Mouse (Mus musculus): ENCODE measurements around the gene Nanog.

DNA sequence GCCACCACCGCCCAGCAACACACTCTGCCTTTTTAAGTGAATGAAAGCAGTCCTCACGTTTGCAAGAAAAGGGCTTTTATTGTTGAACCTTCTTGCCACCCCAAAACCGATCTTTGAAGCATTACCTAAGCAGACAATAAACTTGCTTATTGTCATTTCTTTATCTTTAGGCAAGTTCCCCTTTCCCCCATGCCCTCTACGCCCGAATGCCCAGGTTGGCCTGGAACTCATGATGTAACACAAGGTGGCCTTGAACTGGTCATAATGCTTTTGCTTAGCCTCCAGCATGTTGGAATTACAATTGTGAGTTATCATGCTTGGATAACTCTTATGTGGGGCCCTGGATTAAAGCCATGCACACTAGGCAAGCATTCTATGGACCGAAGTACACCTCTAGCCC is 43.3 kb downstream of the Nanog start:
- TF ChIP-seq CTCF (IDR thresholded peaks at IDR 0.05; ENCODE audit: control insufficient read depth, insufficient read depth, low read length) = no peak
- no peak for TF ChIP-seq POLR2A (IDR thresholded peaks at IDR 0.05; ENCODE audit: borderline replicate concordance, control insufficient read depth, low read depth, low read length)
